Mouse (Mus musculus) ES-E14 (cell line): ENCODE results near the gene Btg2.

Experiments
- HCFC1 ChIP-seq: IDR thresholded peaks from 2 replicates; pipeline ENCODE4 v1.6.1; 2012; ENCODE audit warnings: low read length, inconsistent platforms, borderline replicate concordance; ENCODE audit not compliant: insufficient read depth
- MAFK ChIP-seq: IDR thresholded peaks from 2 replicates; pipeline ENCODE4 v1.6.1; 2014; ENCODE audit warnings: mild to moderate bottlenecking, low read depth, low read length, inconsistent platforms; ENCODE audit not compliant: insufficient read depth
- ZC3H11A ChIP-seq: IDR thresholded peaks from 2 replicates; pipeline ENCODE4 v1.6.1; 2012; ENCODE audit warnings: low read depth, mild to moderate bottlenecking, inconsistent platforms, low read length, borderline replicate concordance
- ZNF384 ChIP-seq: IDR thresholded peaks from 2 replicates; pipeline ENCODE4 v1.6.1; 2012; ENCODE audit warnings: low read depth, low read length, inconsistent platforms

GRCm38 (mm10) chr1:134039361-134039760, 39.6 kb downstream of the Btg2 start:
- no peak for TF ChIP-seq HCFC1
- TF ChIP-seq ZC3H11A: no peak
- TF ChIP-seq MAFK: no peak
- no peak for TF ChIP-seq ZNF384
